Mouse (Mus musculus) 3T3-L1 (cell line): ENCODE data around the gene Vmn1r86.
A peak's percentile ranks its signal among the peaks of the same experiment; 100 is the strongest.
"Not testable (repeated sequence)": the region's sequence is repeated elsewhere in the genome, so short reads cannot be mapped to it uniquely, and the experiment has no call there.

ENCODE experiments used
- DNase-seq: peaks from one replicate; pipeline ENCODE4 v3.0.0-alpha.2; 2015; ENCODE audit warnings: low read depth, low spot score

Vmn1r86 gene

GRCm38 (mm10) chr7:13119817-13120216 is at the start of gene Vmn1r86:
Gene Vmn1r86 (minus strand): TSS chr7:13119917.
- no peak for DNase-seq

DNA sequence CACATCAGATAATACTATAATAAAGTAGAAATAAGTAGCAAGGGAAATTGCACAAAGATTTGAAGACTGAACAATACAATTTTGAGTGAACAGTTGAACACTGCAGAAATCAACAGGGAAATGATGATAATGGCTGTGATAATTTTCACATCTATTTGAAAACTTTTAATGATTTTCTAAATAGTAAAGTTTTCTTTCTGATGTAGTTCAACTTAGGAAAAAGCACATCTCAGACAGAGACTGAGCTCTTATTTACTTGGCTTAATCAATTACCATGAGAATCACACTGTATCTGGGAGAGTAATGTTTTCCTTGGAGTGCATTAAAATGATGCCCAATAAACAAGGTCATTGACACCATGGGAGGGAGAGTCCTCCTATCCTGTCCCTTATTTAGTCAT is 39.6 kb upstream of the Vmn1r86 start, which contains the start of gene Vmn1r88:
Gene Vmn1r88 (plus strand): TSS at position 301 of the 400 bp plus-strand sequence.
- no peak for DNase-seq

GRCm38 (mm10) chr7:13140057-13140456 is 20.3 kb upstream of the Vmn1r86 start, which contains the start of gene Vmn1r87:
Gene Vmn1r87 (minus strand): TSS chr7:13140157.
- DNase-seq: no peak

- DNase-seq: no peak
These were observed 17.6 kb upstream of the Vmn1r86 start for GRCm38 (mm10) chr7:13137340-13137739.

- peak; percentile 76 for DNase-seq
These were observed 12.1 kb upstream of the Vmn1r86 start for GRCm38 (mm10) chr7:13131856-13132255.

DNA sequence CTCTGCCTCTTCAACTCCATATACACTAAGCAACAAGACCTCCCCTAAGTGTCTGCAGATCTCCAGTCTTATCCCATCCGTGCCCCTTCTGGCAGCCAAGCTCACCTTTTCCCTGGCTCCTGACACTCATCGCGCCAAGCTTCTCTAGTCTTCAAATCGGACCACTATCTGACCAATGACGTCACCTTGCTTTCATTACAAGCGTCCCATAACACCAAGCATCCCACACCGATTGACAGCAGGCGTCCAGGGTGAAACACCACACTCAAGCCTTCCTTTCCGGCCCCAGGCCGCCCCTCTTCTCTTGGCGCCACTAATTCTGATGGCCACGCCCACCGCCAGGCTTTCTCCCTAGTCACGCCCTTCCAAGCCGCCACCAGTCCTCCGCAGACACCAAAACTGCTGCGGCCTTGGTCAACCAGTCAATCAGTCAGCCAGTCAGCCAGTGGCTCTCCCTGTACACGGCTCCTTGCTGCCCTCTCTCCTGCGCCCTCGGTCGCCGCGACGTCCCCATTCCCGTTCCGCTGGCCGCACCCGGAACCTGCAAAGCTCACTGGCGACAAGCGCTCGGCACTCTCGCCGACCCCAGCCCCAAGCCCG is 3.9 kb upstream of the Vmn1r86 start:
- not testable (repeated sequence) for DNase-seq

- no peak for DNase-seq
These were observed 24.6 kb downstream of the Vmn1r86 start, which contains the start of gene Vmn1r85 for GRCm38 (mm10) chr7:13095073-13095472. Gene Vmn1r85 (minus strand): TSS chr7:13095173.

DNA sequence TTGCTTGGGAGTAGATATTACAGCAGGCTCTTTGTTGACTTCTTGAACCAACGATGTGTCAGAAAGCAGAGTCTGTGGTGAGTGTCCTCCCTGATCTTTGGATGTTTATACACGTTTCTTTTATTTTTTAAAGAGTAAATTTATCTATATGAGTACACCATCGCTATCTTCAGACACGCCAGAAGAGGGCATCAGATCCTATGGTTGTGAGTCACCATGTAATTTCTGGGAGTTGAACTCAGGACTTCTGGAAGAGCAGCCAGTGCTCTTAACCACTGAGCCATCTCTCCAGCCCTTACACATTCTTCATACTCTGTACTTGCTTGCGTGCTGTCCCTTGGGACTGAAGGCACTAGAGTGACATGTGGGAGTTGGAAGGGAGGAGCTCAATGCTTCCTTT is 47.4 kb downstream of the Vmn1r86 start:
- DNase-seq: peak; percentile 47

- DNase-seq: peak; percentile 55
These were observed 56.3 kb downstream of the Vmn1r86 start for GRCm38 (mm10) chr7:13063399-13063798.

- DNase-seq: no peak
These were observed 60.2 kb downstream of the Vmn1r86 start for GRCm38 (mm10) chr7:13059536-13059935.

DNA sequence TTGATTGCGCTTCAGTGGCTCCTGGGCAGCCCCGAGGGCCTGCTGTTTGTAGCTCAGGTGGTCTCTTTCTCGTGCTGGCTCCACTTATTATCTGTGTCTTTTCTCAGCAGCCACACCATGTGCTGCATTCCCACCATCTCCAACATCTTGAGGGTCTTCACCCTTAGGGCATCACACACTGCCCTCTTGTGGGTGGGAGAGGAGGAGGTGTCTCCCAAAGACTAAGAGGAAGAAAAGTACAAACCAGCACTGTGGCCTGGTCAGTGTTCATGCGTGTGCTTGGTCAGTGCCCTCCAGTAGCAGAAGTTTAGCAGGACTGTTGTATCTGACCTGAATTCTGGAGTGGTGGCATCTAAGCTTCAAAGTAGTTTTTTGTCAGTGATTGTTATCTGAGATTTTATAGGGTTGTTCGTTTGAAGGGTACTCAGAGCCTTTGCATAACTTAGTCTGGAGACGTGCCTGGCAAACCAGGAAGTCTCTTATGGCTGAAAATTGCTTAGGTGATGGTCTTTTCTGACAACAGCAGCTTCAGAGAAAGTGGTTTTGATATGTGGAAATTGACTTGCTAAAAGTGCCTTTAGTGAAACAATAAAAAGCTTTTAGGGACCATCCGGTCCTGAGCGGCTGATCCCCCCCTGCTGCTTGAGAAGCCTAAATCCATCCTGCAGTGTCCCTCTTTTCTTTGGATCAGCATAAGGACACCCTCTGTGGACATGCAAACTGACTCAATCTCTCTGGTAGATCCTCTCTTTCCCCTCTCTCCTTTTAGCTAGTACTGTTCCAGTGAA is 62.6 kb downstream of the Vmn1r86 start:
- no peak for DNase-seq

GRCm38 (mm10) chr7:13054287-13055010 is 65.3 kb downstream of the Vmn1r86 start, which contains the start of gene Mzf1:
Gene Mzf1 (minus strand): TSS chr7:13054764.
- DNase-seq: peak; percentile 92

DNA sequence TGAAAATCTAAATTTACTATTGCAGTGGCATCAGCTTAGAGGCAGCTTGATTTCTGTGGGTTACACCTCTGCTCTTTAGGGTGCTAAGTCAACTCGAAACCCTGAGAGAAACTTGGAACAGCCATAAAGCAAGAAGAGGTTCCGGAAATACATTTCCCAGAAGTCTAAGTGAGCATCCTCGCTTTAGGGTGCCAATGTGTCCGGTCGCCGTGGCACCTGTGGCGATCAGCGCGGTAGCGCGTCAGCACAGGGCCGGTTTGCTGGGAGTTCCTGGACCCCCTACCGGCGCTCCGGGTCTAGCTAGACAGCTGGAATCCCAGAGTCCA is 65.8 kb downstream of the Vmn1r86 start:
- no peak for DNase-seq

DNA sequence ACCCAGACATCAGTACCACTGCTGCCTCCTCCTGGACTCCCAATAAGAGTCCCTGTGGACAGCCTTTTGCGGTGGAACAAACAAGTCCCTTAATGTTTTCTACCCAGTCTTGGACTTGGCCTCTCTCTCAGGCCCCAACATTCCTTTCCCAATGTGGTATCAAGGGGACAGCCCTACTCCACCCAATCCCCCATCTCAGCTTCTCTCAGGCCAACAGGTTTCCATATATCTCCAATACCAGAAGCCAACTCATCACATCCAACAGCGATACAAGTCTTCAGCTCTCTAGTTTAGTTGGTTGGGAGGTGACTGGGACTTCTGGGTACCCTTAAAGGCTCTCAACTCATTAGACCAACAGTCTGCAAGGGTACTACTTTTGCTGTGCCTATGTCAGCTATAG is 66.2 kb downstream of the Vmn1r86 start:
- DNase-seq: no peak

GRCm38 (mm10) chr7:13053001-13053400 is 66.7 kb downstream of the Vmn1r86 start:
- no peak for DNase-seq
